Mouse (Mus musculus) 416B (cell line): ENCODE measurements around the gene Vps13a.

Source experiments
- DNase-seq: peaks from one replicate; pipeline ENCODE4 v3.0.0; 2011; ENCODE audit warnings: low read depth

Gene Vps13a

GRCm38 (mm10) chr19:16767407-16767806 lies 13.3 kb downstream of the Vps13a start:
- peak; percentile 81 for DNase-seq

GRCm38 (mm10) chr19:16757439-16757838 lies 23.3 kb downstream of the Vps13a start:
- peak; percentile 46 for DNase-seq

GRCm38 (mm10) chr19:16755854-16756253 lies 24.9 kb downstream of the Vps13a start:
- no peak for DNase-seq

GRCm38 (mm10) chr19:16755226-16755625 lies 25.5 kb downstream of the Vps13a start:
- DNase-seq, result no peak

- no peak for DNase-seq
Observed at GRCm38 (mm10) chr19:16753151-16753550, 27.6 kb downstream of the Vps13a start.

GRCm38 (mm10) chr19:16736854-16737253 lies 43.9 kb downstream of the Vps13a start:
- no peak for DNase-seq

- peak; percentile 25 for DNase-seq
Observed at GRCm38 (mm10) chr19:16728729-16729128, 52.0 kb downstream of the Vps13a start.

- no peak for DNase-seq
Observed at GRCm38 (mm10) chr19:16715249-16715648, 65.5 kb downstream of the Vps13a start.

- DNase-seq, result no peak
Observed at GRCm38 (mm10) chr19:16701790-16702189, 78.9 kb downstream of the Vps13a start.

GRCm38 (mm10) chr19:16684922-16685321 lies 95.8 kb downstream of the Vps13a start:
- peak; percentile 21 for DNase-seq

GRCm38 (mm10) chr19:16684210-16684609 lies 96.5 kb downstream of the Vps13a start:
- DNase-seq, result no peak

GRCm38 (mm10) chr19:16625610-16626395 lies 154.9 kb downstream of the Vps13a start:
- peak; percentile 10 for DNase-seq

GRCm38 (mm10) chr19:16624994-16625393 lies 155.7 kb downstream of the Vps13a start:
- DNase-seq, result no peak

- DNase-seq, result peak; percentile 18
Observed at GRCm38 (mm10) chr19:16623154-16623553, 157.6 kb downstream of the Vps13a start.

GRCm38 (mm10) chr19:16607634-16608033 lies 173.1 kb downstream of the Vps13a start:
- DNase-seq, result no peak

GRCm38 (mm10) chr19:16602026-16602425 lies 178.7 kb downstream of the Vps13a start:
- no peak for DNase-seq

GRCm38 (mm10) chr19:16599298-16599970 lies 181.3 kb downstream of the Vps13a start:
- DNase-seq, result peak; percentile 81

- no peak for DNase-seq
Observed at GRCm38 (mm10) chr19:16598653-16599297, 182.0 kb downstream of the Vps13a start.

- no peak for DNase-seq
Observed at GRCm38 (mm10) chr19:16597216-16597615, 183.5 kb downstream of the Vps13a start.

- DNase-seq, result no peak
Observed at GRCm38 (mm10) chr19:16593975-16594317, 186.8 kb downstream of the Vps13a start.

GRCm38 (mm10) chr19:16593256-16593974 lies 187.3 kb downstream of the Vps13a start:
- no peak for DNase-seq

- DNase-seq, result peak; percentile 68
Observed at GRCm38 (mm10) chr19:16585379-16585778, 195.4 kb downstream of the Vps13a start.
